Mouse (Mus musculus) 416B (cell line): ENCODE data around the gene Flot1.

Source experiments
- DNase-seq: peaks from one replicate; pipeline ENCODE4 v3.0.0; 2011; ENCODE audit warnings: low read depth

The Flot1 gene

GRCm38 (mm10) chr17:35822964-35823937, at the start of gene Flot1:
Flot1 (plus strand) TSS chr17:35823230.
- DNase-seq, result peak; percentile 100

DNA sequence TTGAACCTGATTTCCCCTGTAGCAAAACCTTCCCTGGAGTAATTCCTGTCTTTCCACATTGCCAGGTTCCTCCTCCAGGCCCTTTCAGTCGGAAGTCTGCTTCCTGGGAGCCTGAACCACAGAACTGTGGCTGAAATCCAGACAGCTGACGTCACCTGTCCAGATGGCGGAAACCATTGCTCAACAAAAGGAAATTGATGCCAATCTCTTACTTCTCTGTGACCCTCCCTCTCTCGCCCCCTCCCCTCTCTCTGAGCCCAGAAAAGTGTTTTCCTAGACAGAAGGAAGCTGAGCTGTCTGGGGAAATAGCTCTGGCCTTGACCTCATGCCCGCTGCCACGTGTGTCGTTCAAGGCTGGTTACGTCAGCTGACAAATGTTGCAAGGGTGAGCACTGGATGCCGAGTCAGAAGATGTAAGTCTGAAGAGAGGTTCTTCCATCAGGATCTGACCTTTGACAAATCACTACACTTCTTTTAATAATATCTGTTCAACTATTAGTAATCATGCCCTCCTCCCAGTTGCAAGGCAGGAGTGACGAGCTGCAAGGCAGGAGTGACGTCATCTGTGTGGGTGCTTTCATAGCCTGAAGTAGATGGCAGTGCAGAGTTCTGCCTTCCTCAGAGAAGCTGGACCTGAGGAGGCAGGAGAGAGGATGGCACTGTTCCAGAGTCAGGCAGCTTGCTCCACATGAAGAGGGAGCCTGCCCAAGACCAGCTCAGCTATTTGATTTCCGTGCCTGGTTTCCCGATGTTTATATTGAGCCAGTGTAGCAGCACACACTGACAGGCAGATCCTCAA, 46.0 kb upstream of the Flot1 start:
- DNase-seq, result peak; percentile 95

- DNase-seq, result no peak
These were observed 44.1 kb upstream of the Flot1 start for GRCm38 (mm10) chr17:35778965-35779364.

GRCm38 (mm10) chr17:35779466-35780205, 43.4 kb upstream of the Flot1 start:
- DNase-seq, result peak; percentile 87

GRCm38 (mm10) chr17:35780362-35780761, 42.7 kb upstream of the Flot1 start:
- peak; percentile 90 for DNase-seq

DNA sequence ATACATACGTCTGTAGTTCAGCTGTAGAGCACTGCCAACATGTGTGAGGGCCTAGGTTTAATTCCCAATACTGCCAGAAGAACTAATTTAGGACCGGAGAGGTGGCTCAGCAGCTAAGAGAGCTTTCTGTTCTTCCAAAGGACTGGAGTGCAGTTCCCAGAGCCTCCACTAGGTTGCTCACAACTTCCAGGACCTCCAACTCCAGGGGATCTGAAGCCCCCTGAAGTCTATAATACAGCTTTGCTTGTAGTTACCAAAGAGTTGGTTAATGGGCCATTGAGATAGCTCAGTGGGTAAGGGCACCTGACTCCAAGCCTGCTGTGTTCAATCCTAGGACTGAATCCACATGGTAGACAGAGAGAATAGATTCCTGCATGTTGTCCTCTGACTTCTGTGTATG, 40.6 kb upstream of the Flot1 start:
- no peak for DNase-seq

GRCm38 (mm10) chr17:35782924-35783323, 40.1 kb upstream of the Flot1 start:
- no peak for DNase-seq

DNA sequence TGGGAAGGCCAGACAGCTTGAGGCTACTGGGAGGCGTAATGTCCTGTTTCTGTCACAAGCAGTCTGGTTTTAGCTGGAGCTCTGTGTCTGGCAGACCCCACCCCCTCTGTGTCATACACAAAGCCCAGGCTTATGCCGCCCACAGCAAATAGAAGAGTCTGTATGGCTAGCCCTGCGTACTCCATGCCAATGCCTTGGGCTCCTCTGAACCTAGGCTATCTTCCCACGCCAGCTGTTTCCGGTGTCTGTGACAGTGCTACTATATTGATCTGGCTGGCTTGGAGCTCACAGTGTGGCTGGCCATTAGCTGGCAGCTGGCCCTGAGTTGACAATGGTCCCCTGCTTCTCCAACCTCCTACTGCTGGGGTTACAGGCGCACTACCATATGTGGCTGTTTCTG, 39.1 kb upstream of the Flot1 start:
- DNase-seq, result peak; percentile 54

DNA sequence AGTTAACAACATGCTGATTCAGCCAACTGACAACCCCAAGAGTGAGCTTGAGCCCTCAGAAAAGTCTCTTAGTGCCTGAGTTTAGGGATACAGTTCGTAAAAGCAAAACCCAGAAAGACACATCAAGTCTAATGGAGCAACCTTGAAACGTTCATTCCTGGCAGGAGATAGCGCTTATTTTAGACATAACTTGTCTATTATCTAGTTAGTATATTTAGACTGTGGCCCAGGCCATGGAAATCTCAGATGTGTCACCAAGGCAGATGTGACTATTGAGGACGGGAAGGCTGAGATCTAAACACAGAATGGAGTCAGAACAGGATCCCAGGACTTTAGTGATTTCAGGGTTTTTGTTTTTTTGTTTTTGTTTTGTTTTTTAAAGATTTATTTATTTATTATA, 37.9 kb upstream of the Flot1 start:
- no peak for DNase-seq

DNA sequence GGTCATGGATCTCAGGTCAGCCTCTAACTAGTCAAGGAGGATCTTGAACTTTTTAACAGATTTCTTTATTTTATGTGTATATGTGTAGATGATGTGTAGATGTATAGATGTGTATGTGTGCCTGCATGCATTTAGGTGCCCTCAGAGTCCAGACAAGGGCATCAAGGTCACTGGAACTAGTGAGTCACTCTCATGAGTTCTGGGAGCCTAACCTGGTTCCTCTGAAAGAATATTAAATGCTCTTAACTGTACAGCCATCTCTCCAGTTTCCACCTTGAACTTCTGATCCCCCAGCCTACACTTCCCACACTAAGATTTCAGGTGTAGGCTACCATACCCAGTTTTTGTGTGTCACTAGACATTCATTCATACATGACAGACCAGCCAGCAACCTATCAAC, 35.5 kb upstream of the Flot1 start:
- peak; percentile 68 for DNase-seq

- DNase-seq, result peak; percentile 51
These were observed 35.0 kb upstream of the Flot1 start for GRCm38 (mm10) chr17:35788025-35788424.

DNA sequence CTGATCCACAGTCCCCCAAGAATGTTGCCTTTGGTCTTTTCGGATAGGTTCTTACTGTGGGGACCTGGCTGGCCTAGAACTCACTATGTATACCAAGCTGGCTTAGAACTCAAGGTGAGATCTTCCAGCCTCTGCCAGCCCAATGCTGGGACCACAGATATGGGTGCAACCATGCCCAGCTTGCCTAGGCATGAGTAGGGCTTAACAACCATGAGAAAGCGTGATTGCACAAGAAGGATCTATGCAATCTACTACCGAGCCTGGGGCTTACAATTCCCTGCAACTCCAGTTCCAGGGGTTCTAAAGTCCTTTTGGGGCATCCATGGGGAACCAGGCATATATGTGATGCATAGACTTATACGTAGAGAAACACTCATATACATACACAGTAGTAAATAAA, 32.1 kb upstream of the Flot1 start:
- DNase-seq, result no peak

GRCm38 (mm10) chr17:35792837-35793236, 30.2 kb upstream of the Flot1 start:
- no peak for DNase-seq

- peak; percentile 66 for DNase-seq
These were observed 27.9 kb upstream of the Flot1 start for GRCm38 (mm10) chr17:35795099-35795498.

- DNase-seq, result no peak
These were observed 27.4 kb upstream of the Flot1 start for GRCm38 (mm10) chr17:35795656-35796055.

DNA sequence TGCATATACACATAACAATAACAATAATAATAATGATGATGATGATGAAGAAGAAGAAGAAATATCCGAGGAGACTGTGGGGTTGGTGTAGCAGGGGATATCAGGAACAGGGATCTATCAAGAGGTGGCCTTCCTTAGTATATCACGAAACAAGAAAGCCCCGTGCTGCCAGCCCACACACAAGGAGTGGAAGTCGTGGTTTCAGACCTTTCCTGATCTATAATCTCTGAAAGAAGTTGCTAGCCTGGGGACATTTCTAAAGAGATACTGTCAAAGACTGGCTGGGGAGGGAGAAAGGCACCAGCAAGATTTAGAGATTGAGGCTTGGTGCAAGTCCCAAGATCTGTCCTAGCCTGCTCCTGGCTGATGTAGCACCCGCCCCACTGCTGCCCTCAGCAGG, 26.2 kb upstream of the Flot1 start:
- DNase-seq, result peak; percentile 58

DNA sequence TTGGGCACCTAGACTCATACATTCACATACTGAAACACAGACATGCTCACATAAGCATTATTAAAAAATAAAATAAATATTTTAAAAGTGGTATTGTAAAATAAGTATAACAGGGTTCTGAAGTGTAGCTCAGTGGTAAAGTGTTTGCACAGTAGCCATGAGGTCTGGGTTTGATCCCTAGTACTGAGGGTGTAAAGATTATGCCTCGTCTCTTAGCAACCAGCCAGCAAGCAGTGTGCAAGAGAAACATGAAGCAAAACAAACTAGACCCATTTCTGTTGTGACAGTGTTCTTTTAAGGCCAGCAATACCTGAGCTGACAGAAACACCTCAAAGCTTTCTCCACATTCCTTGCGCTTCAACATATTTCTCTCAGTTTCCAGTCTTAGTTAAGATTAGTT, 22.1 kb upstream of the Flot1 start:
- DNase-seq, result no peak

- no peak for DNase-seq
These were observed 20.0 kb upstream of the Flot1 start for GRCm38 (mm10) chr17:35803020-35803419.

DNA sequence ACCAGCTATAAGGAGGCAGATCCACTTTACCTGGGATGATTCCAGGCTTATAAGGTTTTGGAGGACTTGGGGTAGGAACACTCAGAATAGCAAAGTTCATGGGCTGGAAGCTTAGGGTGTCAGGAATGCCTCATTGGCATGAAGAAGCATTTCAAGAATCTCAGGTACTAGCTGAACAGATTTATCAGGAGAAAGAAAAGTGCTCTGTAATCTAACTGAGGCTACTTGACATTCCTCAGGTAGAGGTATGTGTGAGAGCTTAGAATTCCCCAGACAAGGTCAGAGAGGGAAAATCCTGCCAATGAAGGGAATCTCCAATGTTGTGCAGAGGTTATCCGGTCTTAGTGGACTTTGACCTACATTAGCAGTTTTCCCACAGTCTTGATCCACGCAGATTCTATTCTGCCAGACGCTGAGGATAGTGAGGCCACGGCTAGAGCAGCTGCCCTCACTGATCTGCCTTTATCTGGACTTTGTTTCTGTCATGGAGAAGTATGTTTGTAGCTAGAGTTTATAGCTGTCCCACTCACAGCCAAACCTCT, 19.1 kb upstream of the Flot1 start:
- DNase-seq, result no peak

GRCm38 (mm10) chr17:35808073-35808472, 15.0 kb upstream of the Flot1 start:
- DNase-seq, result no peak

DNA sequence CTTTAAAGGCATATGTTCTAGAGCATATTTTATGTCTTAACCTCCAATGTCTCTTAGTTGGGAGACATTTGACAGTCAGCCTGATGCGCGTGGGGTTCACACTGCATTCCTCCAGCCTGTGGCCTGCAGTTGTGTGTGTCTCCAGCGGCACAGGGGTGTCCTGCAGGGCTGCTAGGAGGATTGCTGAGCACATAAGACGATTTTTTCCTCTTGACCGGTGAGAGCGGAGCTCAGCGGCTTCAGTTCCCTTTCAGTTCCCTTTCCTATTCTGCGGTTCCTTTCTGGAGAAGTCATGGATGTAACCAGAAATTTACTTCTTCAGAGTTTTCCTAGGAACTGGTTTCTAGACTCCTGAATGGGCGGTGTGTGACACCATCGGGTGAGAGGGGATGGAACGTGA, 13.6 kb upstream of the Flot1 start:
- no peak for DNase-seq
